Mouse (Mus musculus) kidney, postnatal 25 days (tissue): Measurements from ENCODE around the gene Gm13290.
"Not testable (repeated sequence)": the region's sequence is repeated elsewhere in the genome, so short reads cannot be mapped to it uniquely, and the experiment has no call there.

ENCODE experiments used
- DNase-seq, 2 experiments: peaks; one replicate each; pipeline ENCODE4 v3.0.0; 2021; ENCODE audit warnings: mixed read lengths in 2 of 2

Gene Gm13290

GRCm38 (mm10) chr4:88773534-88773933, at the start of gene Gm13290:
Gene Gm13290, plus strand, starts transcription at chr4:88773834.
- DNase-seq = not testable (repeated sequence)

GRCm38 (mm10) chr4:88726727-88727126, 46.9 kb upstream of the Gm13290 start:
- DNase-seq = no peak

- DNase-seq = peak; percentile 56 to 73
Measured at GRCm38 (mm10) chr4:88727324-88727723, 46.3 kb upstream of the Gm13290 start.

- DNase-seq = peak; percentile 71 to 83
Measured at GRCm38 (mm10) chr4:88738480-88738879, 35.2 kb upstream of the Gm13290 start.

- no peak for DNase-seq
Measured at GRCm38 (mm10) chr4:88739036-88739435, 34.6 kb upstream of the Gm13290 start.

GRCm38 (mm10) chr4:88741426-88741825, 32.2 kb upstream of the Gm13290 start:
- DNase-seq = no peak

- DNase-seq = no peak
Measured at GRCm38 (mm10) chr4:88742771-88743371, 30.8 kb upstream of the Gm13290 start.

GRCm38 (mm10) chr4:88744207-88744606, 29.4 kb upstream of the Gm13290 start:
- DNase-seq = no peak

- no peak for DNase-seq
Measured at GRCm38 (mm10) chr4:88749926-88750325, 23.7 kb upstream of the Gm13290 start.

- peak; percentile 34 to 71 for DNase-seq
Measured at GRCm38 (mm10) chr4:88754818-88755340, 18.8 kb upstream of the Gm13290 start, which contains the start of gene Gm13271. Gene Gm13271, plus strand, starts transcription at chr4:88754868.

- DNase-seq = peak in 1 of 2 experiments; percentile 41
Measured at GRCm38 (mm10) chr4:88756581-88757513, 16.8 kb upstream of the Gm13290 start.

GRCm38 (mm10) chr4:88757628-88758031, 16.0 kb upstream of the Gm13290 start:
- peak; percentile 86 to 89 for DNase-seq

GRCm38 (mm10) chr4:88758751-88759150, 14.9 kb upstream of the Gm13290 start:
- DNase-seq = not testable (repeated sequence)

- DNase-seq = peak; percentile 50 to 59
Measured at GRCm38 (mm10) chr4:88759610-88760268, 13.9 kb upstream of the Gm13290 start, which contains the start of gene Gm13283. Gene Gm13283, plus strand, starts transcription at chr4:88760119.

- DNase-seq = peak; percentile 78 to 91
Measured at GRCm38 (mm10) chr4:88760431-88760830, 13.2 kb upstream of the Gm13290 start.

GRCm38 (mm10) chr4:88761776-88762175, 11.9 kb upstream of the Gm13290 start:
- DNase-seq = peak; percentile 55 to 75

GRCm38 (mm10) chr4:88762341-88762740, 11.3 kb upstream of the Gm13290 start:
- DNase-seq = peak in 1 of 2 experiments; percentile 45

- DNase-seq = peak; percentile 68 to 88
Measured at GRCm38 (mm10) chr4:88763384-88764018, 10.1 kb upstream of the Gm13290 start.

- not testable (repeated sequence) for DNase-seq
Measured at GRCm38 (mm10) chr4:88776622-88777021, 3.0 kb downstream of the Gm13290 start, which contains the start of gene Gm13289. Gene Gm13289, plus strand, starts transcription at chr4:88776922.

- not testable (repeated sequence) for DNase-seq
Measured at GRCm38 (mm10) chr4:88779550-88779949, 5.9 kb downstream of the Gm13290 start, which contains the start of gene Gm13272. Gene Gm13272, plus strand, starts transcription at chr4:88779850.

GRCm38 (mm10) chr4:88780320-88780719, 6.7 kb downstream of the Gm13290 start:
- peak in 1 of 2 experiments; percentile 30 for DNase-seq

GRCm38 (mm10) chr4:88781831-88782230, 8.2 kb downstream of the Gm13290 start, which contains the start of gene Ifnz:
Gene Ifnz, plus strand, starts transcription at chr4:88782131.
- not testable (repeated sequence) for DNase-seq
